Mouse (Mus musculus): Measurements from ENCODE around the gene Hdac1.
A peak's percentile ranks its signal among the peaks of the same experiment; 100 is the strongest.
"Not testable (repeated sequence)": the region's sequence is repeated elsewhere in the genome, so short reads cannot be mapped to it uniquely, and the experiment has no call there.

The Hdac1 gene

GRCm38 (mm10) chr4:129557256-129557808 is 14.8 kb upstream of the Hdac1 start:
- peak; percentile 54 for DNase-seq

DNA sequence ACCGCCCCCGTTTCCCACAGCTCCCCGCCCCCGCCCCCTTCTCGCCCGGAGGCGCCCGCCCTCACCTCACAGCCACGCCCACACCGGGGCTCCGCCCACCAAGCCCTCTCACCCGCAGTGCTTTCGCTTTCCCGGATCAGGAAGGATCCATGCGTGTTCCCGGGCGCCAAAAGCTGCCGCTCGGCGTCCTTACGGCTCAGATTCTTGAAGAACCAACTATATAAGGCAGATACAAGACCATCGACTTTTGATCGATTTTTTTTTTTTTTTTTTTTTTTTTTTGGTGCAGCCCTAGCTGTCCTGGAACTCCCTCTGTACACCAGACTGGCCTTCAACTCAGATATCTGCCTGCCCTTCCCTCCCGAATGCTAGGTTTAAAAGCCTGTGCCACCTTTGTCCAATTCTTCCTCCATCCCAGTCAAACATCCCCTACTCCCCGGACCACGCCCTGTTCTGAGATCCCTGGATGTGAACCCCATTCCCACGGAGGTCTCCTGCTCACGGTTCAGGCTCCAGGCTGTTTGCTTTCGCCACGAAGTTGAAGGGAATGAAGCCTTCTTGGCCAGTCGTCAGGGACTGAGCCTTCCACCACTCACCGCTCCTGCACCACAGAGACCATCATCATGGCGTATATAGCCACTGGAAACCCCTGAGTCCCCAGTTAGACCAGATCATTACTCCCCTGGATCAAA is 14.2 kb upstream of the Hdac1 start:
- peak; percentile 98 for DNase-seq

- peak; percentile 38 for DNase-seq
Measured at GRCm38 (mm10) chr4:129555862-129556531, 13.5 kb upstream of the Hdac1 start.

- DNase-seq, result peak; percentile 75
Measured at GRCm38 (mm10) chr4:129555421-129555861, 12.9 kb upstream of the Hdac1 start.

GRCm38 (mm10) chr4:129554512-129554911 is 12.0 kb upstream of the Hdac1 start:
- DNase-seq, result not testable (repeated sequence)

- no peak for DNase-seq
Measured at GRCm38 (mm10) chr4:129550295-129550694, 7.8 kb upstream of the Hdac1 start.

DNA sequence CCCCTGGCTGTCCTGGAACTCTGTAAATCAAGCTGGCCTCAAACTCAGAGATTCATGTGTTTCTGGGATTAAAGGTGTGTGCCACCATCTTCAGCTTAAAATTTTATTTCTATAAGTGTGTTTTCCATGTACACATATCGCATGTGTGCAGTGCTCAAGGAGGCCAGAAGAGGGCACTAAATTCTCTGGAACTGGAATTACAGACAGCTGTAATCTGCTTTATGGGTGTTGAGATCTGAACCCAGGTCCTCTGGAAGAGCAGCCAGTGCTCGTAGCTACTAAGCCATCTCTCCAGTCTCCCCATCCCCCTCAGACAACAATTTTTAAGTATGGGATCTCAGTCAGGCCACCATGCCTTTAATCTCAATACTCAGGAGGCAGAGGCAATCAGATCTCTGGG is 6.8 kb upstream of the Hdac1 start:
- DNase-seq, result peak; percentile 84

DNA sequence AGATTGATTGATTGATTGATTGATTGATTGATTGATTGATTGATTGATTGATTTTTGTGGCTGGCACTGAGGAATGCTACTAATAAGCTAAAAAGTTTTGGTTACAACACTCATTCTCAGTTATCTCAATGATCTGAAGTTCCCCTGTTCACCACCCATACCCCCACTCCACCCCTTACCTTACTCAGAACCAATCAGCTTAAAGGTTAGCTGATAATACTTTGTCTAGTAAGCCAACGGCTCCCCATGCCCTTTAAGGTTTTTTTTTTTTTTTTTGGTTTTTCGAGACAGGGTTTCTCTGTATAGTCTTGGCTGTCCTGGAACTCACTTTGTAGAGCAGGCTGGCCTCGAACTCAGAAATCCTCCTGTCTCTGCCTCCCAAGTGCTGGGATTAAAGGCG is 5.1 kb upstream of the Hdac1 start:
- DNase-seq, result not testable (repeated sequence)

- DNase-seq, result no peak
Measured at GRCm38 (mm10) chr4:129544106-129544505, 1.6 kb upstream of the Hdac1 start.

DNA sequence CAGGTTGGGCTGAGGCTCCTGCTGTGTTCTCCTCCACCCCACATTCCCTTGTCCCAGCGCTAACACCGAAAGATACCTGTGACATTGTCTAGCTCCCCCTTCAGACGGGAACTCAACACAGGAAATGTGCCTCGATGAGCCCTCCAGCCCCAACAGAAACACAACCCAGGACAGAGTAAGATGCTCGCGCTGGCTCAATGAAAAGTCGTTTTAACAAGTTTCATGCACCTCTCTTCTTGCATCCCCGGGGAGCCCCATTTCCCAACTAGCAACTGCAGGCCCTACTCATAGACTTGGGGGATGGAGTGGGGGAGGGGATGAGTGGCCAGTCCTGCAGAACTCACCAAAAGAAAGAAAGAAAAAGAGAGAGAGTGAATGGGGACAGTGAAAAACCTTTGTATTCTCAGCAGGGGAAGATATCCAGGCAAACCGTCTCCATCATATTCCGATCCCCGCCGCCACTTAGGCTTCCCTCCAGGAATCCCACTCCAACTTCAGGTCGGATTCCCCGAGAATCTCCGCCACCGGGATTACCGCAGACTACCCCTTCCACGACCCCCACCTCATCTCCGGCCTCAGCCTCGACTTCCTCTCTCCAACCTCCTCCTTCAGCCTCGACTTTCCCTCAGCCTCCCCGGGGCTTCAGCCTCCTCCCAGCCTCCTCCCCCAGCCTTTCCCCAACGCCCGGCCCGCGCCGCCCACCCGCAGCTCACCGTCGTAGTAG is 483 bp downstream of the Hdac1 start:
- peak; percentile 54 for DNase-seq

DNA sequence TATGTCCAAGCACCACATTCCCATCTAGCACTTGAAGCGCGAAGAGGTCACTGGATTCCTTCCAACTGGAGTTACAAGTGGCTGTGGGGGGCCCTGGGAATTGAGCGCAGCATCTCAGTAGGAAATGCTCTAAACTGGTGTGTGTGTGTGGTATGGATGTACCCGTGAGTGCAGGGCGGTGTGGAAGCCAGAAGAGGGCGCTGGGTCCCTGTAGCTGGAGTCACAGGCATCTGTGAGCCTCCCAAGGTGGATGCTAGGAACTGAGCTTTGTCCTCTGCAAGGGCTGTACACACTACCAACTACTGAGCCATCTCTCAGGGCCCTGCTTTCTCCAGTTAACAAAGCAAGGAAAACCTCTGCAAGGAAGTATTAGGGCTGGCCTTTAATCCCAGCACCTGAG is 2.5 kb downstream of the Hdac1 start:
- DNase-seq, result peak; percentile 79

GRCm38 (mm10) chr4:129528901-129529300 is 13.6 kb downstream of the Hdac1 start:
- DNase-seq, result not testable (repeated sequence)

GRCm38 (mm10) chr4:129525889-129526288 is 16.6 kb downstream of the Hdac1 start:
- DNase-seq, result no peak

DNA sequence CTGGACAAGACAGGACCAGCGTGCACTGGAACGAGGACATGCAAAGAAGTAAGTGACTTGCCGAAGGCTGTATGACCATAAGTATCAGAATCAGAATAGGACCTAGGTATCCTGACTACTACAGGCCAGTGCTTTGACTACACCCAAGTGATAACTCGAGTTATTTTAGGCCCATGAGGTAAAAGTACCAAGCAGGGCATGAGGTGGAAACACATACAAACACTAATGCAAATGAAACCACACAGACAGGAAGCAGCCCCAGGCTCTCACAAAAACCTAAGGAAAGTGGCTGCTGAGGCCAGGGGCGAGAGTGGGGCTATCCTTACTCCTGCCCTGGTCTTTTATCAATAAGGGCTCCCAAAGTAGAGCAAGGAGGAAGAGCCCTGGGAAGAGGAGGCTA is 17.2 kb downstream of the Hdac1 start:
- DNase-seq, result no peak

- DNase-seq, result no peak
Measured at GRCm38 (mm10) chr4:129518519-129518918, 24.0 kb downstream of the Hdac1 start.

DNA sequence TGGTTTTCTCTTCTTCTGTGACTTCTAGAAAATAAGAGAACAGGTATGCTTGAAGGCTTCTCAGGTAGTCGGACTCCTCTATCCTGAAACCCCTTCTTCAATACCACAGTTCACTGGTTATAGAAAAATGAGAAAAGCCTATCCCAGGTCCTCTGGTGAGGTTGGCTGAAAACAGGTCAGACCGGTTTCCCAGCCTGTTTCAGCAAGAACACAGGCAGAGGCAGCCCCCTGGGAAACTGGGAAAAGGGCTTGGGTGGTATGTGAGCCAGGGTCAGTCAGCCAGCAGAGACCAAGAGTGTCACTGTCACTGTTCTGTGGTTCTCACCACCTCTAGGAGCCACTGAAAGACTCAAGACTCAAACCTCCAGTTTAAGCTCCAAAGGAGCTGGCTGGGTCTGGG is 25.6 kb downstream of the Hdac1 start:
- no peak for DNase-seq

- DNase-seq, result peak; percentile 92
Measured at GRCm38 (mm10) chr4:129514300-129514898, 28.1 kb downstream of the Hdac1 start.

DNA sequence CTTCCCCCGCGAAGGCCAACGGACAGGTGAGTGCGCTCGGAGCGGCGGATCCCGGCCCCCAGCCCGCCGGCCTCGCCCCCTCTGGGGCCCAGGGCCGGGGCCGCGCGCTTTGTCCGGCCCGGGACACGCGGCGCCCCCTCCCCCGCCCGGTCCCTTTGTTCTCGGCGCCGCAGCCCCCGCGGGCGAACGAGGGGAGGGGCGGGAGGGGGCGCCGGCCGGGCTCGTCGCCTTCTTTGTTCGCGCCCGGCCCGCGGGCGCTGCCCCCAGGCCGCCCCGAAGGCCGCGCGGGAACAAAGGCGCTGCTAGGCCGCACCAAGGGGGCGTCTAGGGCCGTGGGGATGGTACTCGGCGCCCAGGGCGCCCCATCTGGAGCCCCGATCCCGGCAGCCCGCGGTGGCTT is 28.6 kb downstream of the Hdac1 start:
- no peak for DNase-seq

DNA sequence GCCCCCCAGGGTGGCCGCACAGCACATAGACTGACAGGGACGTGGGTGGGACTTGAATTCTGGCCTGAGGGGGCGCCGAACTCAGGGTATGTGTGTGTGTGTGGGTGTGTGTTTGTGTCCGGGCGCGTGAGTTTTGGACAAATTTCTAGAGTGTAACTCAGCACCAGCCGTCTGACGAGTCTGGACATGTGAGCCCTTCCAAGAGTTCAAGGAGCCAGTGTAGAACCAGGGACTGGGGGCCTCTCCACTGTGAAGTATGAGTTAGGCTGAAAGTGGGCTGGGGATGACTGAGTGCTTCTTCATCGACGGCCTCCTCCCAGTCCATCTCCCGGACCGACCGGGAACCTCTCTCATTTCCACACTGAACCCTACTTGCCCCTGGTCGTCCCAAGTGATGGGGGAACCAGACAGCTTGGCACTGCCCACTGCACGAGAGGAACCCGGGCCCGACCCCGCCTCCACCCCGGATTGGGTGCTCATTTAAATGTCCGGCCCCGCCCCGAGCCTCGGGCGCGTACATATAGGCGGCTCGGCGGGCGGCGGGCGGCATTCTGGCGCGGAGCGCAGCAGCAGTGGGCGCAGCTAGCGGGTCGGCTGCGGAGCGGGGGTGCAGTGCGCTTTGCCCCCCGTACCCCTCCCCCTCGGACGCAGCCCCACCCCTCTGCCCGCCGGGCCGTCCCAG is 29.3 kb downstream of the Hdac1 start, which contains the start of gene Marcksl1:
TSS of gene Marcksl1 (plus strand) at position 496 of the 682 bp plus-strand sequence.
- peak; percentile 98 for DNase-seq

GRCm38 (mm10) chr4:129511413-129512096 is 31.0 kb downstream of the Hdac1 start:
- no peak for DNase-seq

- no peak for DNase-seq
Measured at GRCm38 (mm10) chr4:129510723-129511412, 31.6 kb downstream of the Hdac1 start.

Data from thymus, postnatal 4 days (tissue).